Mouse (Mus musculus) E14TG2a.4 (cell line): ENCODE results near the gene Gtdc1.

Experiments
- H3K27me3 ChIP-seq: 2 replicates; pipeline ENCODE4 v1.6.1; 2014; ENCODE audit warnings: low read length, control low read depth; ENCODE audit not compliant: insufficient read depth
- H3K36me3 ChIP-seq: 2 replicates; pipeline ENCODE4 v1.6.1; 2014; ENCODE audit warnings: low read length, control low read depth; ENCODE audit not compliant: insufficient read depth
- H3K4me1 ChIP-seq: replicated peaks from 2 replicates; pipeline ENCODE4 v1.6.1; 2014; ENCODE audit warnings: low read depth, low read length, control low read depth
- H3K4me3 ChIP-seq: replicated peaks from 2 replicates; pipeline ENCODE4 v1.5.1; 2014; ENCODE audit warnings: mild to moderate bottlenecking, low read length
- H3K9me3 ChIP-seq: 2 replicates; pipeline ENCODE4 v1.6.1; 2014; ENCODE audit warnings: low read length, control low read depth
- CTCF ChIP-seq: conservative IDR thresholded peaks from 2 replicates; pipeline ENCODE4 v1.5.1; 2014; ENCODE audit warnings: low read length
- NANOG ChIP-seq: IDR thresholded peaks from 2 replicates; pipeline ENCODE4 v1.6.1; 2014; ENCODE audit warnings: borderline replicate concordance, low read length, mixed read lengths
- POU5F1 ChIP-seq: IDR thresholded peaks from 2 replicates; pipeline ENCODE4 v1.6.1; 2014; ENCODE audit warnings: low read length, borderline replicate concordance

The Gtdc1 gene

DNA sequence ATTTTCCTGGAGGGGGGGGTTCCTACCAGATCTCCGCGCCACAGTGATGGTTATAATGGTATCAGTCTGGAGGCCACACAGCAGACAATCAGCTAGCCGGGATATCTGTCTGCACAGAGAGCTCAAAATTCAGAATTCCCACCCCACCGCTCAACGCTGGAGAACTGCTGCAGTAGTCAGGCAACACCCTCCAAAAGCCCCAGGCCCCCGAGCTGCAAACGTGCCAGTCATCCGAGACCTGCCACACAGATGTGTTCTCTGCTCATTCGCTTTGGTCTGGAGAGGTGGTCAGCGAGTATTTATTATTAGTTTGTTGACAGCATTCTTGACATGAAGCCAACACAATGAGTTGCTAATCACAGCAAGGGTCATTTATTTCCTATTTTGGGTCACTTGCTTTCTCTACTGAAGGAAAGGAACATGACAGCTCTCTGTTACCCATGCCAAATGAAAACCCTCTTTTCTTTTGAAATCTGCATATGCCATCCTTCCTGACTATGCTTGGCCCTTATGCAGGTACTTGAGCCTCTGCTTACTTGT is 392.3 kb downstream of the Gtdc1 start:
- Histone ChIP-seq H3K36me3 (no peaks in the 10 kb centered on the region), H3K4me1 (peaks cover 48% of the 10 kb centered on the region), H3K9me3 (no peaks in the 10 kb centered on the region), H3K27me3 (peaks cover 33% of the 10 kb centered on the region), H3K4me3 (no peak overlapping the region)
- TF ChIP-seq POU5F1 = no peak

DNA sequence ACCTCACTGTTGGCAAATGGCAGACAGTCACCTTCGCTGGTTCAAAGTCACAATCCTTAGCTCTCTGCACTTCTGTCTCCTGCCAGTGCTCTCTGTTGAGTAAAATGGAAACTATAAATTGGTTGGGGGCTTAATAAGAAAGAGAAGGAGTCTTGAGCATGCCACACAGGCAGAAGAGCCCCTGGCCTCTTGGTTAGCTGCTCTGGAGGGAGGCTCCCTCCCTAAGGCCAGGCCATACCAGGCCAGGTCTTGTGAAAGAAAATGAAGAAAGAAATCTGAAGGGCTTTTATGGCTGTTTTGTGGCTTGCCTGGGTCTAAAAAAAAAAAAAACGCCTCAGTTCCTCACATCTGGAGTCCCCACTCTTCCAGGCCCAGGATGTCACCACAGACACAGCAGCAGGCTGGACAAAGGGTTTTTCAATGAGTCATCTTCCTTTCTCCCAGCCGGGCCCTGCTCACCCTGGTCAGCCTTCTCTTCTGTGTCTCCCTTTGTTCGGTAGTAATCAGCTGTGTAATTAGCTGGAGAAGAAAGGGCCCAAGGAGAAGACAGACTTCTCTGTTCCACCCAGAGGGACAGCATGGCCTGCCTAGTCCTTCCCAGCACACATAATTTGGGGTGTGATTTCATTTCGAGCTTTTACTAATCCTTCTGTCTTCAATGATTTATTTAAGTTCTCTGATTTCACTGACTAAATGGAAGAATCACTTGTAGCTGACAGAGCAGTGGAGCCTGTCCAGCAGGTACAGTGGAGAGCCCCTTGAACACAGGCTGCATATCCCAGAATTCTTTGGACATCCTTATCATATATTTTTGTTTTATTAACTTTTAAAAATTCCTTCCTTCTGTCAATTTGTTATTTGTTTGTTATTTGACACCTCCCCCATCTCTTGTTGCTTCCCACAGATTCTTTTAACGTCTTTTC is 401.1 kb downstream of the Gtdc1 start:
- H3K27me3 ChIP-seq = peaks cover 27% of the 10 kb centered on the region
- TF ChIP-seq NANOG (0 out of 2 replicates have a peak, but pooled peaks have one; percentile 16), POU5F1 (no peak), CTCF (no peak)

DNA sequence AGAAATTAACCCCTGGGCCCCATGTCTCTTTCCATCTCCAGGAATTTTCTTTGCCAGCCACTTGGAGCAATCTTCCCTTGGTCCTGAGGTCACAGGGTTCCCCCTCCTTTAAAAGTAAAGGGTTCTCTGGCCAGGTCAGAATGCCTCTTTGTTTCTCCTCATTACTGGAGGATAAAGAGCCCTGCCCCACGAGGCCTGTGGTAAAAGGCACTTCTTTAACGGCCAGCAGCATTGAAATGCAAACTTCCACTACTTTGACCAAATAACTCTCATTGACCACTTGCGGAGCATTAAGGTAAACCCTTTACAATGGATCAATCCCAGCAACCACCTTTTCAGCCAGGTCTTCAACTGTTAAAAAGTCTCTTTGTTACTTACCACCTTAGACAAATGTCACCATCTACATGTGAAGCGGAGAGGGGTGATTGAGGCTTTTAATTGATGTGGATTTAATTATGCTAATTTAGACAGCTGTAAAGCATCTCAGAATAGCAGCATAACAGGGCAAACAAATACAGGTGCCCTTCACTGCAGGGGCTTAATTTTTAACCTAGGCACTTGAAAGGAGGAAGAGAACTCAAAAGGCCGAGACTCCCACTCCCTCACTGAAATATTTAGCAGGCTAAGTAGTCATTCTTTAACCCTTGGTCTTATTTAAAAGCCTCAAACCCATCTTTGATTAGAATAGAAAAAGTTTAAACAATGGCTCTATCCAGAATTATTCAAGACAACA is 402.1 kb downstream of the Gtdc1 start:
- H3K27me3 ChIP-seq = peaks cover 26% of the 10 kb centered on the region
- H3K4me3 ChIP-seq = 0 out of 2 replicates have a peak overlapping the region, but pooled peaks have one; percentile 3
- peak; percentile 64; the same call in 1 of the 2 replicates for TF ChIP-seq POU5F1
- TF ChIP-seq NANOG = peak; percentile 99
- TF ChIP-seq CTCF = no peak

More for the DNA sequence above, 401.1 kb downstream of the Gtdc1 start:
- Histone ChIP-seq H3K36me3 (no peaks in the 10 kb centered on the region), H3K4me3 (no peak overlapping the region; the same call in 1 of the 2 replicates), H3K4me1 (peaks cover 48% of the 10 kb centered on the region), H3K9me3 (peaks cover 10% of the 10 kb centered on the region)

DNA sequence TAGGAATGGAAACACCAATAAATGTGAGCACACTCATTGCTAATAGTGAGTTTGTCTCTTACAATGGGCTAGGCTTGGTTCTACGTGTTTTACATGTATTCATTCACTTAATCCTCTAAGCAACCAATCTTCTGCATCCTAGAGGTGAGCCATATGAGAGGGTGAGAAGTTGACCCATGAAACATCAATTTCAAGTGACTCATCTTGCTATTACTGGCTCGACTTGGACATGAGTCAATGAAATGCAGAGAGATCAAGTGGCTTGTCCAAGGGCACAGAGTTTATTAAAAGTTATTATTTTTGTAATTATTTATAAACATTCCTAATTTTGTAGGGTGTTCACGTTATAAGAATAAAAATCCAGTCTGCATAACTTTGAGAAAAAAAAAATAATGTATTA is 408.2 kb downstream of the Gtdc1 start:
- peaks cover 5% of the 10 kb centered on the region; the same call in 1 of the 2 replicates for H3K27me3 ChIP-seq
- H3K4me1 ChIP-seq = peaks cover 26% of the 10 kb centered on the region
- no peak overlapping the region for H3K4me3 ChIP-seq
- TF ChIP-seq CTCF (no peak), POU5F1 (no peak), NANOG (no peak)
- no peaks in the 10 kb centered on the region for H3K36me3 ChIP-seq
- H3K9me3 ChIP-seq = peaks cover 10% of the 10 kb centered on the region

More for the DNA sequence above, 402.1 kb downstream of the Gtdc1 start:
- Histone ChIP-seq H3K36me3 (no peaks in the 10 kb centered on the region), H3K9me3 (peaks cover 10% of the 10 kb centered on the region), H3K4me1 (peaks cover 48% of the 10 kb centered on the region)

DNA sequence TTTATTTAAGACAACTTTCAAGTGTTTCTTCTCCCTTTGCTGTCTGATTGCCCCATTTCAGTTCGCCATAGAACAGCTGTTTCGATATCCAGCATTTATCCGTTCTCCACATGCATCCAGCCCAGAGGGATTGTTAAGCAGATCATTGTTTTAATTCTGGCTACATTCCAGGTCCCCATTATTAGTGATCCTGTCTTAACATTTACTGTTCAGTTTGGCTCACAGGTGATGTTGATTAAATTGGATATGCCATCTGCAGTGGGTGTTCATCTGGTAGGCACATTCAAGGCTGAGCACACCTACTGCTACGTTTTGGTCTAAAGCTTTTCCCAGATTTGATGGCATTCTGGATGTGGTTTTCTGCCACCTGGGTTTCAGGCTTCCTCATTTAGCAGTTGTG is 409.4 kb downstream of the Gtdc1 start:
- no peak for TF ChIP-seq CTCF
- no peak for TF ChIP-seq NANOG
- no peak for TF ChIP-seq POU5F1
- Histone ChIP-seq H3K4me1 (peaks cover 18% of the 10 kb centered on the region), H3K4me3 (no peak overlapping the region), H3K36me3 (no peaks in the 10 kb centered on the region), H3K9me3 (peaks cover 8% of the 10 kb centered on the region), H3K27me3 (peaks cover 5% of the 10 kb centered on the region; the same call in 1 of the 2 replicates)
